In genomic region chr10:7149671-7150595, GRCm38 (mm10) we compare ENCODE assay signal across 22 mouse cellular contexts.
DNase-seq lines count a peak whose midpoint lies in the region; ATAC-seq lines count a peak whose summit lies in the region.
"Had no signal": no experiment of that assay in that cellular context is flagged by ENCODE, and none has a peak within 500 bp of the region (broad histone marks: within the 10 kb centered on the region; RNA-seq: fewer than 3 reads in every experiment).

No protein-coding gene starts in this region.

- no peaks in the 10 kb centered on the region for H3K9me3 ChIP-seq in lung, embryonic 15.5 days
- no peaks in the 10 kb centered on the region for H3K9me3 ChIP-seq in midbrain, embryonic 15.5 days
- H3K9me3 ChIP-seq: forebrain, embryonic 13.5 days; G1E; heart, embryonic 10.5 days; hindbrain, embryonic 15.5 days had no signal

- H3K27me3 ChIP-seq in lung, embryonic 15.5 days = no peaks in the 10 kb centered on the region
- H3K27me3 ChIP-seq in midbrain, embryonic 15.5 days (replicated peaks) = no peaks in the 10 kb centered on the region
- H3K27me3 ChIP-seq: CH12.LX; forebrain, embryonic 13.5 days; hindbrain, embryonic 15.5 days had no signal

- no peak overlapping the region for H3K4me2 ChIP-seq in lung, embryonic 15.5 days
- no peak overlapping the region for H3K4me2 ChIP-seq in midbrain, embryonic 15.5 days
- H3K4me2 ChIP-seq: forebrain, embryonic 13.5 days; hindbrain, embryonic 15.5 days; liver, embryonic 11.5 days; midbrain, embryonic 11.5 days had no signal

- H3K4me3 ChIP-seq in lung, embryonic 15.5 days = no peak overlapping the region
- no peak overlapping the region for H3K4me3 ChIP-seq in midbrain, embryonic 15.5 days
- H3K4me3 ChIP-seq: forebrain, embryonic 13.5 days; heart, embryonic 10.5 days; hindbrain, embryonic 15.5 days; layer of hippocampus, adult 2 months had no signal

- WGBS in lung, embryonic 15.5 days = 79% methylated on average over 11 of the region's 11 CpGs
- WGBS in midbrain, embryonic 15.5 days = 88% methylated on average over 11 of the region's 11 CpGs

- no peaks in the 10 kb centered on the region for H3K36me3 ChIP-seq in lung, embryonic 15.5 days
- no peaks in the 10 kb centered on the region for H3K36me3 ChIP-seq in midbrain, embryonic 15.5 days (replicated peaks)
- H3K36me3 ChIP-seq: G1E; hindbrain, embryonic 15.5 days had no signal

- 0 out of 2 replicates have a peak, but pooled peaks cover 3% of the 10 kb centered on the region for H3K4me1 ChIP-seq in lung, embryonic 15.5 days
- no peaks in the 10 kb centered on the region for H3K4me1 ChIP-seq in midbrain, embryonic 15.5 days
- H3K4me1 ChIP-seq: forebrain, embryonic 13.5 days; hindbrain, embryonic 15.5 days had no signal

- H3K9ac ChIP-seq in lung, embryonic 15.5 days = no peak overlapping the region
- H3K9ac ChIP-seq in midbrain, embryonic 15.5 days = no peak overlapping the region
- H3K9ac ChIP-seq: forebrain, embryonic 13.5 days; hindbrain, embryonic 15.5 days; liver, postnatal 0 days had no signal

- 0 out of 2 replicates have a peak, but pooled peaks have one; percentile 39 for ATAC-seq in lung, embryonic 15.5 days (ENCODE audit: borderline replicate concordance, extremely low read depth, low FRiP score, low TSS enrichment)
- no peak for ATAC-seq in midbrain, embryonic 15.5 days (replicated peaks)
- ATAC-seq: forebrain, embryonic 13.5 days; liver, postnatal 0 days had no signal

- no peak overlapping the region for H3K27ac ChIP-seq in lung, embryonic 15.5 days
- no peak overlapping the region for H3K27ac ChIP-seq in midbrain, embryonic 15.5 days
- H3K27ac ChIP-seq: forebrain, embryonic 13.5 days; heart, embryonic 10.5 days; hindbrain, embryonic 15.5 days; layer of hippocampus, adult 2 months had no signal

- peak; percentile 50 to 52 for DNase-seq in cerebellum, adult 18-20 months
- no peak for DNase-seq in cerebellum, adult 11 months
- DNase-seq in lung, postnatal 36 days = no peak
- DNase-seq in 3T3-L1 (ENCODE audit: low read depth, low spot score) = peak; percentile 11
- peak; percentile 70 for DNase-seq in cerebellum, adult 9-10 months
- DNase-seq in layer of hippocampus, postnatal 36 days = no peak
- DNase-seq: adrenal gland, adult 2 months; gastrocnemius, postnatal 10 days; heart, postnatal 4 days; kidney, postnatal 25 days; liver, postnatal 0 days; thymus, adult 2 months had no signal

Comparison
In these comparisons a context has a peak if more than half of its experiments do, and no peak if none do; other contexts are left out.
1. DNase-seq: peak in cerebellum, adult 18-20 months (2 of 2), 3T3-L1 (single experiment) and cerebellum, adult 9-10 months (single experiment); none in cerebellum, adult 11 months (single experiment), lung, postnatal 36 days (single experiment) and layer of hippocampus, postnatal 36 days (0 of 2).